12 mouse cellular contexts compared by ENCODE assay signal in genomic region chr8:106530566-106530965, GRCm38 (mm10). TPM values are rescaled to one million over a fixed set of nuclear protein-coding genes. Genes with fewer than 3 reads are reported as not detected.
DNase-seq lines count a peak whose midpoint lies in the region; ATAC-seq and TF ChIP-seq lines count a peak whose summit lies in the region.
"Had no signal": no experiment of that assay in that cellular context is flagged by ENCODE, and none has a peak within 500 bp of the region (broad histone marks: within the 10 kb centered on the region; RNA-seq: fewer than 3 reads in every experiment).

No protein-coding gene starts in this region.

- no peak for ATAC-seq in liver, postnatal 0 days
- ATAC-seq in liver, embryonic 11.5 days (replicated peaks; ENCODE audit: low FRiP score) = no peak
- no peak for ATAC-seq in Patski
- no peak for ATAC-seq in forebrain, embryonic 14.5 days

- no peak overlapping the region for H3K27ac ChIP-seq in gastrocnemius, adult 2 months
- H3K27ac ChIP-seq in liver, postnatal 0 days (ENCODE audit: low read depth) = no peak overlapping the region
- no peak overlapping the region for H3K27ac ChIP-seq in liver, embryonic 11.5 days (ENCODE audit: low read depth, low read length)
- no peak overlapping the region for H3K27ac ChIP-seq in forebrain, embryonic 14.5 days (ENCODE audit: low read depth, low read length)
- H3K27ac ChIP-seq: stomach, embryonic 15.5 days had no signal

- in situ Hi-C loops in Patski (cut with MboI; ENCODE audit: low pct_unique_long_range_greater_than_20kb) = no loop called here

- TF ChIP-seq EP300 in liver, postnatal 0 days (IDR thresholded peaks at IDR 0.05; ENCODE audit: low read depth) = no peak

- WGBS in liver, postnatal 0 days (ENCODE audit: insufficient replicate concordance) = 61% methylated on average over 4 of the region's 4 CpGs
- WGBS in liver, embryonic 11.5 days = 67% methylated on average over 4 of the region's 4 CpGs
- WGBS in forebrain, embryonic 14.5 days = 67% methylated on average over 4 of the region's 4 CpGs

- H3K4me2 ChIP-seq in liver, postnatal 0 days (ENCODE audit: low read depth, low read length) = no peak overlapping the region
- no peak overlapping the region for H3K4me2 ChIP-seq in liver, embryonic 11.5 days
- H3K4me2 ChIP-seq in forebrain, embryonic 14.5 days (ENCODE audit: low read length) = no peak overlapping the region
- H3K4me2 ChIP-seq: stomach, embryonic 15.5 days had no signal

- TF ChIP-seq CTCF in gastrocnemius, adult 2 months (IDR thresholded peaks at IDR 0.05) = peak; percentile 59
- peak; percentile 71 for TF ChIP-seq CTCF in liver, postnatal 0 days (IDR thresholded peaks at IDR 0.05; ENCODE audit: low read depth)
- TF ChIP-seq CTCF in Patski (IDR thresholded peaks at IDR 0.05) = peak; percentile 77

- no peaks in the 10 kb centered on the region for H3K36me3 ChIP-seq in liver, postnatal 0 days (replicated peaks; ENCODE audit: insufficient read depth, low read length)
- no peaks in the 10 kb centered on the region for H3K36me3 ChIP-seq in liver, embryonic 11.5 days (ENCODE audit: control insufficient read depth, insufficient read depth, low read length)
- H3K36me3 ChIP-seq in forebrain, embryonic 14.5 days (ENCODE audit: control insufficient read depth, insufficient read depth, low read length) = no peaks in the 10 kb centered on the region

- no peaks in the 10 kb centered on the region for H3K9me3 ChIP-seq in liver, postnatal 0 days (ENCODE audit: low read length)
- no peaks in the 10 kb centered on the region for H3K9me3 ChIP-seq in liver, embryonic 11.5 days (ENCODE audit: control insufficient read depth, low read length)
- H3K9me3 ChIP-seq in forebrain, embryonic 14.5 days (replicated peaks; ENCODE audit: control insufficient read depth, low read length) = no peaks in the 10 kb centered on the region
- H3K9me3 ChIP-seq: stomach, embryonic 15.5 days had no signal

- no peak overlapping the region for H3K4me3 ChIP-seq in gastrocnemius, adult 2 months
- no peak overlapping the region for H3K4me3 ChIP-seq in liver, postnatal 0 days (ENCODE audit: low read depth, low read length)
- H3K4me3 ChIP-seq in liver, embryonic 11.5 days (ENCODE audit: low read depth, low read length) = no peak overlapping the region
- H3K4me3 ChIP-seq in forebrain, embryonic 14.5 days (ENCODE audit: low read depth, low read length) = no peak overlapping the region
- H3K4me3 ChIP-seq: stomach, embryonic 15.5 days had no signal

- no peak for DNase-seq in gastrocnemius, adult 2 months
- no peak for DNase-seq in gastrocnemius, postnatal 14 days
- peak; percentile 36 for DNase-seq in liver, postnatal 0 days
- no peak for DNase-seq in liver, embryonic 11.5 days (ENCODE audit: low spot score)
- no peak for DNase-seq in Patski (ENCODE audit: low read depth, low spot score)
- peak; percentile 29 for DNase-seq in retina, postnatal 1 day
- no peak for DNase-seq in forebrain, embryonic 14.5 days (ENCODE audit: low spot score)
- DNase-seq in urinary bladder, postnatal 10 days (ENCODE audit: low spot score) = no peak
- DNase-seq: embryo, embryonic 11 days had no signal

- CTCF ChIA-PET in Patski (lab: Charles Lee) = interaction anchor here (1.2 to 12.2 kb wide), 7 partner anchors 14 to 129 kb away, joined by 3 to 169 read pairs (median 4); partner anchors contain the start of genes 6030452D12Rik and Cdh3

- no peaks in the 10 kb centered on the region for H3K4me1 ChIP-seq in liver, postnatal 0 days (ENCODE audit: insufficient read depth)
- no peaks in the 10 kb centered on the region for H3K4me1 ChIP-seq in liver, embryonic 11.5 days (replicated peaks; ENCODE audit: control insufficient read depth, insufficient read depth, low read length)
- H3K4me1 ChIP-seq in forebrain, embryonic 14.5 days (ENCODE audit: control insufficient read depth, insufficient read depth, low read length) = no peaks in the 10 kb centered on the region
- H3K4me1 ChIP-seq: stomach, embryonic 15.5 days had no signal

- intact Hi-C loops in gastrocnemius, adult 2 months (cut with DNase I) = no loop called here
- intact Hi-C loops in gastrocnemius, postnatal 14 days (cut with DNase I; ENCODE audit: low total_unique reads) = no loop called here

- no peak overlapping the region for H3K9ac ChIP-seq in liver, postnatal 0 days (replicated peaks)
- H3K9ac ChIP-seq in liver, embryonic 11.5 days (ENCODE audit: low read depth, low read length) = no peak overlapping the region
- H3K9ac ChIP-seq in forebrain, embryonic 14.5 days (ENCODE audit: low read length) = no peak overlapping the region
- H3K9ac ChIP-seq: stomach, embryonic 15.5 days had no signal

- H3K27me3 ChIP-seq in liver, postnatal 0 days (ENCODE audit: insufficient read depth, low read length) = no peaks in the 10 kb centered on the region
- H3K27me3 ChIP-seq in liver, embryonic 11.5 days (replicated peaks; ENCODE audit: control insufficient read depth, insufficient read depth, low read length) = no peaks in the 10 kb centered on the region
- H3K27me3 ChIP-seq in Patski = no peaks in the 10 kb centered on the region
- no peaks in the 10 kb centered on the region for H3K27me3 ChIP-seq in forebrain, embryonic 14.5 days (replicated peaks; ENCODE audit: control insufficient read depth, insufficient read depth, low read length)
- H3K27me3 ChIP-seq: stomach, embryonic 15.5 days had no signal

- POLR2A ChIA-PET in Patski (lab: Charles Lee) = interaction anchor here (3.1 kb wide), 1 partner anchor 19 kb away, joined by 14 read pairs; the partner anchor contains the start of gene Cdh3

RNA-seq across cellular contexts. Expression of gene Cdh3, which starts 19.9 kb away (rescaled TPM):
- under 1 TPM in 1 of 2 experiments, not detected in 1; 0.06 TPM for total RNA-seq in gastrocnemius, adult 2 months (2021)
- under 1 TPM; 0.16 to 0.29 TPM for total RNA-seq in gastrocnemius, postnatal 14 days (2021)
- 0.56 and 0.65 TPM in 2 replicates for polyA plus RNA-seq in liver, postnatal 0 days (2015; fragmentation: Nextera tagmentation; extraction: Ambion mirVana)
- 12.5 and 13.2 TPM in 2 replicates for polyA plus RNA-seq in liver, embryonic 11.5 days (2014; fragmentation: Nextera tagmentation; extraction: Ambion mirVana)
- polyA plus RNA-seq in Patski (2021) = 81.9 TPM
- polyA plus RNA-seq in forebrain, embryonic 14.5 days (2014; fragmentation: Nextera tagmentation; extraction: Ambion mirVana) = 0.67 and 1.1 TPM in 2 replicates
- total RNA-seq: hematopoietic stem cell, adult 5-6 weeks had no signal

RNA-seq across cellular contexts. Expression of gene 6030452D12Rik, which starts 30.2 kb away (rescaled TPM):
- total RNA-seq in gastrocnemius, adult 2 months (2021) = not detected
- not detected for total RNA-seq in gastrocnemius, postnatal 14 days (2021)
- not detected in 2 replicates for polyA plus RNA-seq in liver, postnatal 0 days (2015; fragmentation: Nextera tagmentation; extraction: Ambion mirVana)
- not detected in 2 replicates for polyA plus RNA-seq in liver, embryonic 11.5 days (2014; fragmentation: Nextera tagmentation; extraction: Ambion mirVana)
- polyA plus RNA-seq in Patski (2021) = not detected
- polyA plus RNA-seq in forebrain, embryonic 14.5 days (2014; fragmentation: Nextera tagmentation; extraction: Ambion mirVana) = not detected in 2 replicates
- total RNA-seq: hematopoietic stem cell, adult 5-6 weeks; layer of hippocampus, postnatal 14 days had no signal
- polyA plus RNA-seq: stomach, embryonic 15.5 days had no signal

RNA-seq across cellular contexts. Expression of gene Gm10073, which starts 42.7 kb away (rescaled TPM):
- 100 to 1,000 TPM in 1 of 2 experiments, 10 to 100 TPM in 1; 92.2 to 103 TPM for total RNA-seq in gastrocnemius, adult 2 months (2021)
- 100 to 1,000 TPM; 107 to 123 TPM for total RNA-seq in gastrocnemius, postnatal 14 days (2021)
- polyA plus RNA-seq in liver, postnatal 0 days (2015; fragmentation: Nextera tagmentation; extraction: Ambion mirVana) = 7.2 and 7.3 TPM in 2 replicates
- 11.9 and 15.4 TPM in 2 replicates for polyA plus RNA-seq in liver, embryonic 11.5 days (2014; fragmentation: Nextera tagmentation; extraction: Ambion mirVana)
- 34.6 TPM for polyA plus RNA-seq in Patski (2021)
- polyA plus RNA-seq in forebrain, embryonic 14.5 days (2014; fragmentation: Nextera tagmentation; extraction: Ambion mirVana) = 5.8 and 7.7 TPM in 2 replicates

Comparison
In these comparisons a context has a peak if more than half of its experiments do, and no peak if none do; other contexts are left out.
1. DNase-seq: peak in liver, postnatal 0 days (single experiment) and retina, postnatal 1 day (single experiment); none in gastrocnemius, adult 2 months (single experiment), gastrocnemius, postnatal 14 days (single experiment), liver, embryonic 11.5 days (single experiment), Patski (single experiment), forebrain, embryonic 14.5 days (single experiment) and urinary bladder, postnatal 10 days (single experiment).
2. Peak in every context shown above with its lines, with median percentiles within 50 percentile points of each other: CTCF ChIP-seq.